Mouse (Mus musculus) C2C12 (cell line): Measurements from ENCODE around the gene Nol10.

Experiments used
- CEBPB ChIP-seq: IDR thresholded peaks from one replicate; pipeline ENCODE4 v1.6.1; 2011; ENCODE audit warnings: low read depth, mild to moderate bottlenecking, control low read depth, moderate library complexity
- CTCF ChIP-seq: IDR thresholded peaks from one replicate; pipeline ENCODE4 v1.5.1; 2011; ENCODE audit not compliant: control insufficient read depth, insufficient read depth, insufficient read length
- MAX ChIP-seq: IDR thresholded peaks from one replicate; pipeline ENCODE4 v1.6.1; 2011; ENCODE audit warnings: mild to moderate bottlenecking, control low read depth
- MYOD1 ChIP-seq: IDR thresholded peaks from one replicate; pipeline ENCODE4 v1.6.1; 2011; ENCODE audit warnings: low read depth; ENCODE audit not compliant: control insufficient read depth, insufficient read length
- MYOG ChIP-seq: IDR thresholded peaks from one replicate; pipeline ENCODE4 v1.6.1; 2011; ENCODE audit not compliant: control insufficient read depth, insufficient read length; ENCODE audit errors: extremely low read depth
- USF1 ChIP-seq: IDR thresholded peaks from one replicate; pipeline ENCODE4 v1.6.1; 2011; ENCODE audit warnings: low read depth, mild to moderate bottlenecking, control low read depth, moderate library complexity

DNA sequence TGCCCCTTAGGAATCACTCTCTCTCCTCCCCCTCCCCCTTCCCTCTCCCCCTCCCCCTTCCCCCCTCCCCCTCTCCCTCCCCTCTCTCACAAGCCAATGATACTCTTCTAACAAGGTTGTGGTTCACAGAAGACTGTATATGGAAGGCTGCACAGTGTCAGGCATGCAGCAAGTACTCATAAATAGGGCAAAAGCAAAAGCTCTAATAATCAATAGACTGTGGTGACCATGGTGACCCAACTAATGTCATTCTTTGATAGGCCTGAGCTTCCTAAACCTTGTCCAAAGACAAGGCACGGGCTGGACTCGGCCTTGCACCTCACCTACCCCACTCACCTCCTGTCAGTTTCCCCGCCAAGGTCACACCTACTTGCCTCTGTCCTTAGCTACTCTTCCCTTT is 125.6 kb downstream of the Nol10 start:
- TF ChIP-seq CTCF (no peak), MAX (no peak), MYOG (no peak), USF1 (no peak), CEBPB (no peak), MYOD1 (no peak)
